Mouse (Mus musculus): ENCODE data around the gene Rom1.

Rom1 gene

GRCm38 (mm10) chr19:8942276-8942964, 13.3 kb upstream of the Rom1 start:
- DNase-seq (ENCODE audit: low read depth, low spot score), result no peak

GRCm38 (mm10) chr19:8941515-8942217, 12.5 kb upstream of the Rom1 start, which contains the start of gene Mta2:
Mta2 (plus strand) TSS chr19:8941875.
- peak; percentile 98 for DNase-seq (ENCODE audit: low read depth, low spot score)

DNA sequence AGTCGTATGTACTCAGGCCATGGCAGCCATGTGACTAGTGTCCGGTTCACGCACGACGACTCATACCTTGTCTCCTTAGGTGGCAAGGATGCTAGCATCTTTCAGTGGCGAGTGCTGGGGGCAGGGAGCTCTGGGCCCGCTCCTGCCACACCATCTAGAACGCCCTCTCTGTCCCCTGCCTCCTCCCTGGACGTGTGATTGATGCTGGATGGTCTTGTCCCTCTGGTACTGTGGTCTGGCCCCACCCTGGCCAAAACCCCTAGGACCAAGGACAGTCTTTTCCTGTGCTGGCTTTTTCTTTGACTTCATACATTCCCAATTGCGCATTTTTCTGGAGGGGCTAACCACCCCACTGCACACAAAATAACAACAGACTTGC, 12.0 kb upstream of the Rom1 start:
- DNase-seq (ENCODE audit: low read depth, low spot score), result no peak

DNA sequence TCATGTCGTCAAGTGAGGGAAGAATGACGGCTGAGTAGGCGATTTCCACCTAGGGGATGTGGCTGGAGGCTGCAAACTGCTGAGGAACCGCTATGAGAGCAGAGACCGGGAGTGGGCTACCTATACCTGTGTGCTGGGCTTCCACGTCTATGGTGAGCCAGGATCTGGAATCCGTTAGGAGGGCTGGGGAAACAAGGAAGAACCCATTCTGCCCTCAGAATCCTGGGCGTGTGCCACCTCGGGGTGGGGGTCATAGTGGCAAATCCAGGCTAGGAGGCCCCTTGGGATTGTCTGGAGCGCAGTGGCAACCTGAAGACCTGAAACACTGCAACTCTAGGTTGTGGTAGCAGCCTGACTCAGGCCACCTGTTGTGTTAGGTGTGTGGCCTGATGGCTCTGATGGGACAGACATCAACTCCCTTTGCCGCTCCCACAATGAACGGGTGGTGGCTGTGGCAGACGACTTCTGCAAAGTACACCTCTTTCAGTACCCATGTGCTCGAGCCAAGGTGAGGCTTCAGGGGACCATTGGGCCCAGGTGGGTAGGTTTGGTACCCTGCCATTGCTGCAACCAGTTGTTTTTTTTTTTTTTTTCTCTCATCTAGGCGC, 11.5 kb upstream of the Rom1 start:
- DNase-seq (ENCODE audit: low read depth, low spot score), result no peak

- DNase-seq (ENCODE audit: low read depth, low spot score), result no peak
These were observed 7.6 kb upstream of the Rom1 start for GRCm38 (mm10) chr19:8936736-8937135.

GRCm38 (mm10) chr19:8930771-8931170, 1.6 kb upstream of the Rom1 start:
- no peak for DNase-seq (ENCODE audit: low read depth, low spot score)

GRCm38 (mm10) chr19:8930117-8930516, 961 bp upstream of the Rom1 start:
- DNase-seq (ENCODE audit: low read depth, low spot score), result no peak

- DNase-seq (ENCODE audit: low read depth, low spot score), result no peak
These were observed 400 bp downstream of the Rom1 start for GRCm38 (mm10) chr19:8928689-8929223.

DNA sequence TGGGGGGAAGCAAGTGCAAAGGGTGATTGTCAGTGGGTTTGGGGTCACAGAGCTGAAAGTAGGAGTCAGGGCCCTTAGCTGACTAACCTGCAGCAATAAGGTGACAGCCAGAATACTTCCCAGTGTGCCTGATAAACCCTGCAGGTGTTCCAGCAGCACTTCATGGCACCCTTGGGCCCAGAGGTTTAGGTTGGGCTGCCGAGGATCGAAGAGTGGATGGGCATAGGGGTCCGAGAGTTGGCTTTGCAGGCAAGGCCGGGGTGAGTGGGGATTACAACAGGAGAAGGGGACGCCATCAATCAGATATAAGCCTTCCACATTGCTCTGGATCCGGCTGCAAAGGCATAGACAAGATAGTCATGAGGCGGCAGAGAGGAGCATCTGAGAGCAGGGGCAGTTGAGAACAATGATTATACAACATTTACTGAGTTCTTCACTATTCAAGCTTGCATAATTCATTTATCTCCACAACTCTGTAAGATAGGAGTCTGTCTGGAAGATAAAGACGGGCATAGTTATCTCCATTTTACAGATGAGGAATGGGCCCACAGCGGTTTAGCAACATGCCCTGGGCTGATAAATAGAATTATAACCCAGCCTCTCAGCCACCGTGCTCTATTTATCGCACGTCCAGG, 1.1 kb downstream of the Rom1 start:
- no peak for DNase-seq (ENCODE audit: low read depth, low spot score)

DNA sequence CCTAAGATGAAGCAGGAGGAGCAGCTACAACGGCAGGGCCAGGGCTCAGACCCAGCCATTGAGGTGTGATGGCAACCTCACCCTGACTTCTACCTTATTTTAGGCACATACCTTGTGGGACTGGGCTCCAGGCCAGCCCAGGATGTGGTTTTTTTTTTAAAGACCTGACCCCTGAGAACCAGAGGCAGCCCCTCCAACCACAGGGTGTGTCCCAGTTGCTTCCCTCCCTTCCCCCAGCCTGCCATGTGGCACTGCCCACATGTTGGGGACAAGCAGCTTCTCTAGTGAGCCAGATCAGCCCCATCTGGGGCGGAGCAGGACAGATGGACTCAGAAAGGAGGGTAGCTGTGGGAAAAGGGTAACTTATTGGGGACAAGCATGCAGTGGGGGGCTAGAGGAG, 2.4 kb downstream of the Rom1 start:
- no peak for DNase-seq (ENCODE audit: low read depth, low spot score)

GRCm38 (mm10) chr19:8921741-8922140, 7.4 kb downstream of the Rom1 start:
- DNase-seq (ENCODE audit: low read depth, low spot score), result no peak

DNA sequence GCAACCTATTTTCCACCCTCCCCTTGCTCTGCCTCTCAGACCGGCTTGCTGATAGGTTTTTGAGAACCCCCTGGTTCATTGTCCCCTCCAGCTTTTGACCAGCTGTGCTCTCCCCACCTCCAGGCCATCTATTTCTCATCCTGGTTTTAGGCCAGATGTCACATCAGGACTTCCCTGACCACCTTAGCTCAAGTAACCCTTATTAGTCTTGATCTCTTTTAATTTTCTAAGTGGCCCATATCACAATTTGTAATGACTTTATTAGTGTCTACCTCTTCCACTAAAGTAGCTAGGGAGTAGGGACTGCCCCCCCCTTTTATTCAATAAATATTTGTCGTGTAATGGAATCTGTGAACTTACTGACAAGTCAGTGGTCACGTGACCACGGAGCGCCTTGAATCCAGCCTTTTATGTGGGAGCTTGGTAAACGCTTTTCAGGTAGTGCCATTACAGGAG, 8.3 kb downstream of the Rom1 start:
- no peak for DNase-seq (ENCODE audit: low read depth, low spot score)

DNA sequence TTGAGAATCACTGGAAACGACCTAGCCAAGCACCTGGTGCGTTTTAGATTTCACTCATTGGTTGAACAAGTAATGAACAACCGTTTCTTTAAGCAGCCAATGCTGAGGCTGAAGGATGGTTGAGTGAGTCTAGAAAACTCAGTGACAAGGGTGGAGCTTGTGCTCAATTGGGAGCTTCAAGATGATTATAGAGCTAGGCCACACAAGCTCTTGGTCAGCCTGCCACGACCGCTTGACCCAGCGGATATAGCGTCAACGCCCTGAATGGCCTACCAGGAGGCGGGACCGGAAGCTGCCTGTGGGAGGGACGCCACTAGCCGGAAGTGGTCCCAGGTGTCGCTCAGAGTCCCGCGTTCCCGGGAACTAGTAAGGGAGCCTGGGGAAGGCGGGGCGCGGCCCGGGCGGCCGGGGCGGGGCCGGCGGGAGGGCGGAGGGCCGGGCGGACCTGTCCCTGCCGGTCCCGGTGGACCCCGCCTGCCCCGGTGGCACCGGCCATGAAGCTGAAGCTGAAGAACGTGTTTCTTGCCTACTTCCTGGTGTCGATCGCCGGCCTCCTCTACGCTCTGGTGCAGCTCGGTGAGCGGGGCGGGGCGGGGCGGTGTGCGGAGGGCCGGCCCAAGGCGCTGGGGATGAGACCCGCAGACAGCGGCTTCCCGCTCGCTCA, 9.0 kb downstream of the Rom1 start, which contains the start of gene B3gat3:
B3gat3 (plus strand) TSS at position 302 of the 664 bp plus-strand sequence.
- DNase-seq (ENCODE audit: low read depth, low spot score), result peak; percentile 89

DNA sequence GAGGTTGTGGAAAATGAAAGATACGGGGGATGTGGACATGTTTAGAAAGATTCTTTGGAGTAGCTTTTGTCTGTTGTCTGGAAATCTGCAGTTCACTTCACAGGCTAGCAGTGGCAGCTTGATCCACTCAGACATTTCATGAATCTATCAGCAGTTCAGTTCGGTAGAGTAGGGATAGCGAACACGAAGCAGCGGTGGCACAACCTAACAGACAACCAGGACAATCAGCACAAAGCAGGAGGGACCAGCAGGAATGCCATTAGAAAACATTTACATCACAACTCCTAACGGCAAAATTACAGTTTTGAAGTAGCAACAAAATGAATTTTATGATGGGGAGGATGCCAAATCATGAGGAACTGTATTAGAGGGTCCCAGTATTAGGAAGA, 9.5 kb downstream of the Rom1 start:
- DNase-seq (ENCODE audit: low read depth, low spot score), result no peak

DNA sequence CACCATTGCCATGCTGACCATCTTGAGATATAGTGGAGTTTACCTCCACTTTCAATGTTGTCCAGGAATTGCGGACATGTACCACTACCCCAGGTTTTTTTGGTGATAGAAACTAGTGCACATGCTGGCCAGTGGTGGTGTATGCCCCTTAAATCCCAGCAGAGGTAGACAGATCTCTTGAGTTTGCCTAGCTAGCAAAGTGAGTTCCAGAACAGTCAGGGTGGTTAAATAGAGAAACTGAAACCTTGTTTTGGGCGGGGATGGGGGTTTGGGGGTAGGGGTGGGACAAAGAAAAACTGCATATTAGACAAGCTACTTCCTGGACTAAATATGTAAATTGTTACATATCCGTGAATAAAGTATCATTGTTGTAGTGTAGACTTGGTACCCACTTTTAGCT, 10.2 kb downstream of the Rom1 start:
- no peak for DNase-seq (ENCODE audit: low read depth, low spot score)

- DNase-seq (ENCODE audit: low read depth, low spot score), result no peak
These were observed 14.9 kb downstream of the Rom1 start for GRCm38 (mm10) chr19:8914212-8914611.

DNA sequence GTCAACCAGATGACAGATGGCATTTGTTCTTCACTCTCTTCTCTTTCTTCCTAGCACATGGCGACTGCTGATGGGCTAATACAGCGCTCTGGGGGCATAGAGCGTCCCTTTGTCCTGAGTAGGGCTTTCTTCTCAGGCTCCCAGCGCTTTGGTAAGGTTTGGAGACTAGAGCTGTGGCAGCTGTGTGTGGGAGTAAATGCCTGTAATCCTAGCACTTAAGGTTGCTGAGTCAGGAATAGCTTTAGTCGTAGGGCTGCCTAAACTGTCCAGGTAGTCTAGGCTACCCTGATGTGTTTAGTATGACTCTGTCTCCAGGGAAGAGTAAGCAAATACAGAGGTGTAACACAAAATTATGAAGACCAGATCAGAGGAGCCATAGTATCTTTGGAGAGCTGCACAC, 17.3 kb downstream of the Rom1 start:
- no peak for DNase-seq (ENCODE audit: low read depth, low spot score)

- DNase-seq (ENCODE audit: low read depth, low spot score), result no peak
These were observed 20.6 kb downstream of the Rom1 start for GRCm38 (mm10) chr19:8908531-8908930.

DNA sequence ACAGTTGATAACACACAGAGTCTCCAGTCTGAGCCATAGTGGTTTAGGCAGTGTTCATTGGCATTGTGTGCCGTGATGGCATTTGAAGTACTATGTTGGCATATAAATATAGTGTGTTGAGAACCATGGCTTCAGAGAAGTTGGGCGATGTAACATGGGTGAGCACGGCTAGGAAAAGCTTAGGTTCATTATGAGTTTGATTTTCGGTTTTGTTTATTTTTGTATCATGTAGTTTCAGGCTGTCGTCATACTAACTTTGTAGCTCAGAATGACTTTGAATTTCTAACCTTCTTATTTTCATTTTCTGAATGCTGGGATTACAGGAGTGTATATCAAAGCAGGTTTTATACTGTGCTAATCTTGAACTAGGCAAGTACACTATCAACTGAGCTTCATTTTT, 25.7 kb downstream of the Rom1 start:
- no peak for DNase-seq (ENCODE audit: low read depth, low spot score)

DNA sequence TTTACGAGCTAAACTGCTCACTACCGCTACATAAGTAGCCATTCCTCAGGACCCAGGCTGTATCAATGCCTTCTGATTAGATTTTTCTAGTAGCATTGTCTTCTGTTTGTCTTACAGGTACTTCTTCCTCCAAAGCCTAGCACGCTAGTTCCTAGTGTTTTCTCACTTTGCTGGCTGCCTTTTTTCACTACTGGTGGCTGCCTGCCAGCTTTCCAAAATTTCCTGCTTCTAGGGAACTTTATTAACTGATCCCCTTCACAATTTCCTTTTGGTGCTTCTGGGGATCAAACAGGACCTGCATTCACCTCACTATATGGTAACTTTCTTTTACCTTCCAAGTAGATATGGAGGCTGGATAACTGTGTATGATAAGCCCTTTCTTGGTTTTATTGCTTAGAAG, 30.1 kb downstream of the Rom1 start:
- no peak for DNase-seq (ENCODE audit: low read depth, low spot score)

DNA sequence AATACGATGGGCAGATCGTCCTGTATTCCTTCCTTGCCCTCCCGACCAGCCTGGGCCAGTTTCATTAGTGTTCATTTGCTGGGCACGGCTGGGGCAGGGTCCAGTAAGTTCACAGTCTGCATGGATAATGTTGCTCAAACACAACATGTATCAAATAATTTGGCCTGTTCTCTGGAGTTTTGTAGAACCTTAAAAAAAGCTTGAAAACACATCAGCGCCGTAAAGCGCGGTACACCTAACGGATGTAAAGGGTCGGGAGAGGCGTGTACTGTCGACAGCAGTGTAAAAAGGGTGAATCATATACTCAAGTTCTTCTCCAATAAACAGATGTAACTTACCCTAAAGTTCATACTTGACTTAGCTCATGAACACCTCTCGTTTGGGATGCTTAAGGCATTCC, 30.6 kb downstream of the Rom1 start:
- no peak for DNase-seq (ENCODE audit: low read depth, low spot score)

All from forelimb bud, embryonic 11.5 days (tissue).